Mouse (Mus musculus): ENCODE measurements at regions not wholly inside any gene's neighbourhood (a gene's known extent, or its start where the extent isn't known, plus 50 kb on each side); places are given as distances from the start of the nearest gene placed in this dataset.

GRCm38 (mm10) chr6:58752496-58752895, 78.8 kb upstream of the Herc3 start:
- 94% methylated on average over 4 of the region's 4 CpGs for WGBS
- Histone ChIP-seq H3K4me3 (no peak overlapping the region), H3K27ac (no peak overlapping the region), H3K27me3 (replicated peaks) (no peaks in the 10 kb centered on the region), H3K36me3 (replicated peaks) (no peaks in the 10 kb centered on the region), H3K9ac (no peak overlapping the region), H3K9me3 (no peaks in the 10 kb centered on the region), H3K4me1 (no peaks in the 10 kb centered on the region), H3K4me2 (no peak overlapping the region)
- ATAC-seq (replicated peaks): no peak

DNA sequence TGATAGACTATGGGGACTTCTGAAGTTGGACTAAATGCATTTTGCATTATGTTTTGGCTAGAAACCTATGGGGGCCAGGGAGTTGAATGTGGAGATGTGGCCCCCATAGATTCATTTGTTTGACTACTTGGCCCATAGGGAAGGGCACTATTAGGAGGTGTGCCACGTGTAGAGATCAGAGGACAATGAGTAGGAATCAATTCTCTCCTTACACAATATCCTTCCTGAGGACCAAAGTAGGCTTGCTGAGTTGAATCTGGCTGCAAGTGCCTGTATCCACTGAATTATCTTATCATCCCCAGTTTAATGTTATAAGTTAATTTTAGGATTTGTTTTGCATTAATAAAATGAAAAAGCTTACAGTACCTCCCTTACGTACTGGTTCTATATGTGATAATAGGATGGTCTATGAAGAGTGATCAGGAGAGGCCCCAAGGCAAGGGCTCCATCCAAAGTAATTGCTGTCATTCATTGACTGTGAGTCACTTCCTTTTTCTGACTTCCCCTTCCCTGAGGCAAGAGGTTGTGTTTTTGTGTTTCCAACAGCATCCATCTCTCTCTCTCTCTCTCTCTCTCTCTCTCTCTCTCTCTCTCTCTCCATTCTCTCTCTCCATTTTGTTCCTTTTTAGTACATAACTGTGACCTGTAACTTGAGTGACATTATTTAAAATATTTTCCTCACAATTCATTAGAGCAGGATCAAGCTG, 74.8 kb upstream of the Herc3 start:
- Histone ChIP-seq H3K9ac (no peak overlapping the region), H3K4me1 (no peaks in the 10 kb centered on the region)
- 70% methylated on average over 2 of the region's 2 CpGs for WGBS

DNA sequence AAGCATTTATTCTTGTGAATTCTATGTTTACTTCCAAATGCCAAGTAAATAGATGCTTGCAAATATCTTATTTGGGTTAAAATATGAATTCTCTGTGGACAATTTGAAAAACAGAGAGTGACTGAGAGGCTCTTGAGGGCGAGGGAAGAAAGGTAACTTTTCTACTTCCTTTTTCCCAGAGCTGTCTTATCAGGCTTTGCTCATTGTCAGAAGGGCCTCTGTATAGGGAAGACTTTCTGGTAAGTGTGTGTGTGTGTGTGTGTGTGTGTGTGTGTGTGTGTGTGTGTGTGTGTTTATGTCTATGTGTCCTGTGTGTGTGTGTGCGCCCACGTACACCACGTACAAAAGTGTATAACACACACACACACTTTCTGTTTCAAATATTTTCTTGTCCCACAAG, 73.9 kb upstream of the Herc3 start:
- WGBS: 93% methylated on average over 4 of the region's 4 CpGs
- H3K27ac ChIP-seq: no peak overlapping the region
- H3K9me3 ChIP-seq: no peaks in the 10 kb centered on the region
- H3K4me2 ChIP-seq: no peak overlapping the region
- H3K4me1 ChIP-seq: no peaks in the 10 kb centered on the region
- no peak overlapping the region for H3K9ac ChIP-seq
- no peak overlapping the region for H3K4me3 ChIP-seq
- no peaks in the 10 kb centered on the region for H3K36me3 ChIP-seq (replicated peaks)
- no peaks in the 10 kb centered on the region for H3K27me3 ChIP-seq (replicated peaks)
- ATAC-seq (replicated peaks): no peak

More for the DNA sequence above, 74.8 kb upstream of the Herc3 start:
- Histone ChIP-seq H3K27ac (no peak overlapping the region), H3K27me3 (replicated peaks) (no peaks in the 10 kb centered on the region), H3K4me3 (no peak overlapping the region), H3K4me2 (no peak overlapping the region), H3K9me3 (no peaks in the 10 kb centered on the region), H3K36me3 (replicated peaks) (no peaks in the 10 kb centered on the region)
- ATAC-seq (replicated peaks): no peak

DNA sequence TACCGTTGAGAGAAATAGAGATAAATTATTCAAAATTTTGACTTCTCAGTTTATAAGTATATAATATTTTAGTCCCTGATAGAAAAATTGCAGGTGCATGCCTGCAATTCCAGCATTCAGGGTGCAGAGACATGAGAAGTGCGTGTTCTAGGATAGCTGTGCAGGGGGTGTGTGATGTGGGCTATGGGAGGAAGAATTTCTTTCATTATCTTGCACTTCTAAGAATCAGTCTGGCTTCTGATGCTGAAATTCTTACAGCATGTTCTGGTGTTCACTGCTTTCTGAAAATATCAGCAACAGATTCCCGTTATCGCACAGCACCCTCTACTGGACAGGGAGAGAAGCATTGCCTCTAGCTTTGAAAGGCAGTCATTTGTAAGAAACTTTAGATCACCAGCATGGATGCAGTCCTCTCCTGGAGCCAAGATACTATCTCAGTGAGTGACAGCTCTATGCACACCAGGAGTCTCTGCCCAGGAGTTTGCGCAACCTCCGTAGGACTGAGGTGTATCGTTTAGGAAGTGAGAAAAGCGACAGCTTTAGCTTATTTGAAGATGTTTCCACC, 60.5 kb upstream of the Herc3 start:
- 0 out of 2 replicates have a peak, but pooled peaks have one; percentile 60 for ATAC-seq (replicated peaks)
- 25% methylated on average over 8 of the region's 8 CpGs for WGBS
- H3K27ac ChIP-seq: no peak overlapping the region
- H3K27me3 ChIP-seq (replicated peaks): no peaks in the 10 kb centered on the region
- no peaks in the 10 kb centered on the region for H3K36me3 ChIP-seq (replicated peaks)
- no peak overlapping the region for H3K4me2 ChIP-seq
- H3K4me1 ChIP-seq: no peaks in the 10 kb centered on the region
- H3K9me3 ChIP-seq: no peaks in the 10 kb centered on the region
- no peak overlapping the region for H3K4me3 ChIP-seq
- H3K9ac ChIP-seq: no peak overlapping the region

- ATAC-seq (replicated peaks): peak; percentile 74; the same call in 1 of the 2 replicates
- Histone ChIP-seq H3K27ac (no peak overlapping the region), H3K27me3 (replicated peaks) (no peaks in the 10 kb centered on the region), H3K4me2 (no peak overlapping the region), H3K4me3 (no peak overlapping the region), H3K36me3 (replicated peaks) (no peaks in the 10 kb centered on the region), H3K4me1 (no peaks in the 10 kb centered on the region), H3K9me3 (no peaks in the 10 kb centered on the region), H3K9ac (no peak overlapping the region)
- 0% methylated on average over 1 of the region's 1 CpGs for WGBS
Observed at GRCm38 (mm10) chr6:58772014-58772413, 59.3 kb upstream of the Herc3 start.
